Mouse (Mus musculus) forebrain, embryonic 15.5 days (tissue): Measurements from ENCODE around the gene Zdhhc19. TPM values are rescaled to one million over a fixed set of nuclear protein-coding genes. Genes with fewer than 3 reads are reported as not detected.

Source experiments
- ATAC-seq: fragments of 200-750 bp; cut with Nextera tagmentation; replicated peaks from 2 replicates; pipeline ENCODE4 v1.8.0; 2017; ENCODE audit warnings: mild to moderate bottlenecking, moderate TSS enrichment, moderate library complexity
- H3K27ac ChIP-seq: fragments of 300-500 bp; sonication (generic); replicated peaks from 2 replicates; pipeline ENCODE4 v1.5.1; 2015; ENCODE audit warnings: mild to moderate bottlenecking, inconsistent platforms
- H3K27me3 ChIP-seq: fragments of 300-500 bp; sonication (generic); 2 replicates; pipeline ENCODE4 v1.6.1; 2015; ENCODE audit warnings: inconsistent platforms
- H3K36me3 ChIP-seq: fragments of 300-500 bp; sonication (generic); 2 replicates; pipeline ENCODE4 v1.6.1; 2015; ENCODE audit warnings: mild to moderate bottlenecking, inconsistent platforms
- H3K4me1 ChIP-seq: fragments of 300-500 bp; sonication (generic); 2 replicates; pipeline ENCODE4 v1.6.1; 2015; ENCODE audit warnings: inconsistent platforms
- H3K4me2 ChIP-seq: fragments of 300-500 bp; sonication (generic); replicated peaks from 2 replicates; pipeline ENCODE4 v1.6.1; 2015; ENCODE audit warnings: mild to moderate bottlenecking, inconsistent platforms
- H3K4me3 ChIP-seq: fragments of 300-500 bp; sonication (generic); 2 replicates; pipeline ENCODE4 v1.5.1; 2015; ENCODE audit warnings: mild to moderate bottlenecking, inconsistent platforms
- H3K9ac ChIP-seq: fragments of 300-500 bp; sonication (generic); replicated peaks from 2 replicates; pipeline ENCODE4 v1.6.1; 2015; ENCODE audit warnings: mild to moderate bottlenecking, inconsistent platforms
- H3K9me3 ChIP-seq: fragments of 300-500 bp; sonication (generic); 2 replicates; pipeline ENCODE4 v1.6.1; 2016; ENCODE audit warnings: inconsistent platforms
- WGBS: fragments of 180-500 bp; shearing (Covaris S2); methylation state at CpG from one replicate; pipeline ENCODE4 v1.1.7; 2015; ENCODE audit warnings: mixed read lengths; 5-methylcytosine and 5-hydroxymethylcytosine counted together
- polyA plus RNA-seq: library from polyadenylated mRNA; unstranded; fragments of >200 nt; fragmentation: Nextera tagmentation; extraction: Ambion mirVana; gene quantifications from 2 replicates; pipeline ENCODE4 v1.2.1, GENCODE M21; 2015

The Zdhhc19 gene
- polyA plus RNA-seq, 1 experiment from 2014 or later, result not detected

DNA sequence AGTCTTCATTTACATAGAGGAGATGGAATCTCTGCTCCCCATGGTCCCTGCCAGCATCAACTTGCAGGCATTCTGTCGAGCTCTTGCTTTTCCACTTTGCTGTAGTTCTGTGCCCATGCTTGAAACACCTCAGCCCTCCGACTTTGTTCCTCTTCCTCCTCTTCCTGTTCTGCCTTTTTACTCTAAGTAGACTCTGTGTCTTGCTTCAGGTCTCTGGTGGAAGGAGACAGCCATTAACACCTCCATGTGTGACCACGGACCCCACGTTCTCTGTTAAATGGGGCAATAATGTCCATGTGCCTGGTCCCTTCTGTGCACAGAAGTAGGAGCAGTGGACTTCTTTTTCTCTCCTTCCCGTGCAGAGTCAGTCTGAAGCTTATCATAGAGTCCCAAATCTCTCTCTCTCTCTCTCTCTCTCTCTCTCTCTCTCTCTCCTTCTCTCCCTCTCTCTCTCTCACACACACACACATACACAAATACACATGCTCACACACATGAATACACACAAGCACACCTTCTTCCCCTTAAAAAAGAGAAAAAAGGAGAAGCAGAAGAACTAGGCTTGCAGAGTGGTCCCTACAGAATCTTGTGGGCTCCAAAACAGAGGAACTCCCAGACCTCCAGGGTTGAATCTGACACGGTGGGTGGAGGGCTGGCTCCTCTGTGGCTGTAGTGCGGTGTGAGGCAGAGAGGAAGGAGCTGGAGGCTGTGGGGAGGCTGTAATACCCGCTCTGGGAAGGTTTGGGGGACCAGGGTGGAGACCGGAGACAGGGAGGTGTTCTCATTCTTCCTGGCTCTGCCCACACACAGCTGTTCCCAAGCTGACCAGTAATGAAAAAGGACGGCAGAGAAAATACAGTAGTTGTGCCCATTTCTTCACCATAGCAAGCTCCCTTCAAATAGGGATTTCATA is 51.3 kb downstream of the Zdhhc19 start:
- H3K27me3 ChIP-seq, result no peaks in the 10 kb centered on the region
- no peak overlapping the region for H3K27ac ChIP-seq
- no peak overlapping the region for H3K4me2 ChIP-seq
- H3K36me3 ChIP-seq, result no peaks in the 10 kb centered on the region
- H3K9ac ChIP-seq, result no peak overlapping the region
- no peak for ATAC-seq
- H3K4me3 ChIP-seq, result no peak overlapping the region
- no peaks in the 10 kb centered on the region for H3K9me3 ChIP-seq
- no peaks in the 10 kb centered on the region for H3K4me1 ChIP-seq
- WGBS, result 83% methylated on average over 10 of the region's 10 CpGs

DNA sequence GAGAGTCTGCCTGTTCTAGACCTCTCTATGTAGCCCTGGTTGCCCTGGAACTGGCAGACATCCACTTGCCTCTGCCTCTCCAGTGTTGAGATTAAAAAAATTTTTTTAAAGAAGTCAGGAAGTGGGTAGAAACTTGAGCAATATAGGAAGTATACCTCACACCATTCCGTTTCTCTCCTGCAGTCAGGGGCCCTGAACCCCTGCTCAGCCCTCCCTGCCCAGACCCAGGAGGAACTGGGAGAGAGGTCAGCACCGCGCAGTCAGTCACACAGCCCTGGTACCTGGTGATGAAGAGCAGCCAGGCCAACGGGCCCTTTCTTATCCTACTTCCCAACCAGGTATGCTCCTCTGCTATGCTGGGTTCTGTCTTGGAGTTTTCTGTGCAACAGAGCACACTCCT is 54.0 kb downstream of the Zdhhc19 start:
- no peak overlapping the region for H3K4me2 ChIP-seq
- 93% methylated on average over 4 of the region's 4 CpGs for WGBS
- H3K4me1 ChIP-seq, result no peaks in the 10 kb centered on the region
- no peak overlapping the region for H3K27ac ChIP-seq
- H3K9me3 ChIP-seq, result no peaks in the 10 kb centered on the region
- no peaks in the 10 kb centered on the region for H3K36me3 ChIP-seq
- no peak overlapping the region for H3K4me3 ChIP-seq
- H3K9ac ChIP-seq, result no peak overlapping the region
- ATAC-seq, result no peak
- H3K27me3 ChIP-seq, result no peaks in the 10 kb centered on the region

DNA sequence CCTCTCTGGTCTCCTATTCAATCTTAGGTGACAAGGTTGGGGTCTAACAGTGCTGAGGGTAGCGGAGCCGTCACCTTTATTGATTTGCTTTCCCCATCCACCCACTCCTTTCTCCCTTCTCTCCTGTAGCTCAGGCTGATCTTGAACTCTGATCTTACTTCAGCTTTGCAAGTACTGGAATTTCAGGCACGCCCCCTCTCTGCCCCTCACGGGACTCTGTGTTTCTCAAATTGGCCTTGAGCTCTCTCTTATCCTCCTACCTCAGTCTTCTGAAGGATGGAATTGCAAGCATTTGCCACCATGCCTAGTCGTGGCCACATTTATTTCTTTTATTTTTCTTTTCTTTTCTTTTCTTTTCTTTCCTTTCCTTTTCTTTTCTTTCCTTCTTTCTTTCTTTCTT is 54.4 kb downstream of the Zdhhc19 start:
- WGBS, result 89% methylated on average over 5 of the region's 5 CpGs
- no peak overlapping the region for H3K9ac ChIP-seq
- no peak for ATAC-seq
- no peaks in the 10 kb centered on the region for H3K4me1 ChIP-seq
- H3K9me3 ChIP-seq, result no peaks in the 10 kb centered on the region
- H3K27ac ChIP-seq, result no peak overlapping the region
- H3K4me3 ChIP-seq, result no peak overlapping the region
- no peaks in the 10 kb centered on the region for H3K36me3 ChIP-seq
- no peak overlapping the region for H3K4me2 ChIP-seq
- H3K27me3 ChIP-seq, result no peaks in the 10 kb centered on the region

DNA sequence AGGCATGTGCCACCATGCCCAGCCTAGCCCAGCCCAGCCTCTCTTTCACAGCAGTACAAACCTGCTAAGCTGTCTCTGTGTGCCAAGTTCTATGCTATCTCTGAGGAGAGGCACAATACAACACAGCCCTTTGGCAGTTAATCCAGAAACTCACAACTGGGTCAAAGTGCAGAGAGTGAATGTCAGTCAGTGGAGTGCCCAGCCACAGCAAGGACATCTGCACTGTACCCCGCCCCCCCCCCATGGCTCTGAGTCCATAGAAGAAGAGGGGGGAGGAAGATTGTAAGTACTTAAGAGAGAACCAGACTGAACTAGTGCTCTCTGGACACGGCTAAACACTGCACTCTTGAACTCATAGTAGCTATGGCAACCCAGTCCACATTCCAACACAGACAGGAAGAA is 55.3 kb downstream of the Zdhhc19 start:
- Histone ChIP-seq H3K4me1 (no peaks in the 10 kb centered on the region), H3K9ac (no peak overlapping the region), H3K27ac (no peak overlapping the region), H3K4me2 (no peak overlapping the region), H3K36me3 (no peaks in the 10 kb centered on the region), H3K9me3 (no peaks in the 10 kb centered on the region), H3K27me3 (no peaks in the 10 kb centered on the region), H3K4me3 (no peak overlapping the region)
- WGBS, result 70% methylated on average over 2 of the region's 2 CpGs
- no peak for ATAC-seq

DNA sequence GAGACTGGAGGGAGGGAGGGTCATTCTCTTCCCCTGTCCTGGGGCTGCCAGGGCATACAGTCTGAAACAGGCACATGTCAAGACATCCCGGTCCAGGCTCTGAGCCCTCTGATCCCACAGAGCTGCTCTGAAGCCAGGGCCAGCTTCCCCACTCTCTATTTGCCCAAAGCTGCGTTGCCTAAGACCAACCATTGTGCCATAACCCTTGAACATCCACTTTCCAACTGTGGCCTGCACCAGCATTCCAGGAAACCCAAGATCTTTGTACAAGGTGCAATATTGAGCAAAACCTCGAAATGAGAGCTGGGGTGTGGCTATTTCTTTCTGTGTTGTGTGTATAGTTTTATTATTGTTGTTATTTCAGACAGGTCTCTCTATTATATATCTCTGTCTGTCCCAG is 59.5 kb downstream of the Zdhhc19 start:
- H3K27ac ChIP-seq, result no peak overlapping the region
- no peaks in the 10 kb centered on the region for H3K36me3 ChIP-seq
- 77% methylated on average over 3 of the region's 3 CpGs for WGBS
- no peak for ATAC-seq
- no peak overlapping the region for H3K4me2 ChIP-seq
- no peaks in the 10 kb centered on the region for H3K9me3 ChIP-seq
- no peaks in the 10 kb centered on the region for H3K4me1 ChIP-seq
- no peaks in the 10 kb centered on the region for H3K27me3 ChIP-seq
- H3K9ac ChIP-seq, result no peak overlapping the region
- no peak overlapping the region for H3K4me3 ChIP-seq

DNA sequence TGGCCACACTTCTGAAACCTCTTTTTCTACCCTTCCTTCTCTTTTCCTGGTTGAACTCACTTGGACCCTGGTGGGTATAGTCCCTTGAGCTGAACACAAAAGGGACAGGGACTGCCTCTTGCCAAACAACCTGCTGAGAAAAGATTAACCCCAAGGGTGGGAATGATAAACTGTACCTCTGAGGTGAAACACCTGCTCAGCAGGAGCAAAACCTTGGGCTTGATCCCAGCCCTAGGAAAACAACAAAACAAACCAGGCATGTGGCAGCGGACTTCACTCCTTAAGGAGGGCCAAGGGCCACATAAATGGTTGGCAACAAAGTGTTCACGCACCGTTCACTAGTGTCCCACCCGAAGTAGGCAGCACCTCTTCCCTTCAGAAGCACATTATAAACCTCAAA is 63.4 kb downstream of the Zdhhc19 start:
- no peak overlapping the region for H3K27ac ChIP-seq
- H3K4me3 ChIP-seq, result no peak overlapping the region
- no peaks in the 10 kb centered on the region for H3K27me3 ChIP-seq
- no peaks in the 10 kb centered on the region for H3K36me3 ChIP-seq
- no peak for ATAC-seq
- WGBS, result 75% methylated on average over 4 of the region's 4 CpGs
- H3K9ac ChIP-seq, result no peak overlapping the region
- no peaks in the 10 kb centered on the region for H3K9me3 ChIP-seq
- H3K4me2 ChIP-seq, result no peak overlapping the region
- no peaks in the 10 kb centered on the region for H3K4me1 ChIP-seq

DNA sequence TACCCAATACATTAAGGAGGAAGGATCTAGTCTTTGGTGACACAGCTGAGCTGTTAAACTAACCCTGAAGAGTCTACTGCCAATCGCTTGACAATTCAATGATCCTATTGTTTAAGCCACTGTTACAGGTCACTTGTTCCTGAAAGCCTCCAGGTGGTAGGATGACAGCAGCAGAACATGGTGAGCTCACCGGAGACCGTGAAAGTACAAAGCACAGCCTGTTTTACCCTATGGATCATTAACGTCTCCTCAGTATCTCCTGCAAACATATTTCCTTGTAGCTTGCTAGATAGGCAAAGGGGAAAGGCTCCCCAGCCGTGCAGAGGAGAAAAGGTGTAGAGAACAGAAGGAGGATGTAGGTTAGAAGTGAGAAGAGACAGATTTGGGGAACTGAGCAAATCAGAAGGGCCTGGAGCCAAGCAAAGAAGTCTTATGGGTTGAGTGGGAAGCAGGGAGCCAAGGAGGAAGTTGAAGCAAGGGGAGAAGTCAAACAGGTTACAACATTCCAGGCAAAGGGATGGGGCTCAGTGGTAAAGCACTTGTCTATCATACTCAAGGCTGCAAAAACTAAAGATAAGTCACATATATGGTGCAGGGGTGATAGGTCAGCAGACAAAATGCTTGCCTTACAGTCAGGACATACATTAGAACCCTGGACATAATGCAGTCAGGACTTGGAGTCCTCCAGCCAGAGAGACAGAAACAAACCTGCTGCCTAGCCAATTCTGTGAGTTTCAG is 67.2 kb downstream of the Zdhhc19 start:
- Histone ChIP-seq H3K36me3 (no peaks in the 10 kb centered on the region), H3K27me3 (no peaks in the 10 kb centered on the region), H3K27ac (no peak overlapping the region), H3K4me3 (no peak overlapping the region), H3K9ac (no peak overlapping the region), H3K9me3 (no peaks in the 10 kb centered on the region), H3K4me2 (no peak overlapping the region), H3K4me1 (no peaks in the 10 kb centered on the region)
- 78% methylated on average over 5 of the region's 5 CpGs for WGBS
- no peak for ATAC-seq

DNA sequence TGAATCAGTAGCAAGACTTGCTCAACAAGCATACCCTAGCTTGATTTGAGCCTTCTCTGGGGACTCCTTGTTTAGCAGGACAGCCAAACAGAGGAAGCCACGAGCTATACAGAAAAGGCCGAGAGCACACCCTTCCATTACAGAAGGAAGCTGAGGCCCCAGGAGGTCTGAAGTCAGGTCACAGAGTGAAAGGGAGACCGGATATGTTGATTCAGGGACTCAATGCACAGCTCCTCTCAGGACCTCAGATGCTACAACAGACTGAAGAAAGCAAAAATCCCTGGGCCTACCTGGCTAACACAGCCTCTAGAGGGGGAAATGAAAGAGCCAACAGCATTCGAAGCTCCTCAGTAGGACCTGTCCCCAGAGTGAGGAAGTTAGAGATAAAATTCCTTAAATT is 71.2 kb downstream of the Zdhhc19 start:
- ATAC-seq, result no peak
- Histone ChIP-seq H3K4me3 (no peak overlapping the region), H3K4me2 (no peak overlapping the region), H3K4me1 (no peaks in the 10 kb centered on the region), H3K27ac (no peak overlapping the region), H3K9ac (no peak overlapping the region), H3K9me3 (no peaks in the 10 kb centered on the region), H3K27me3 (no peaks in the 10 kb centered on the region), H3K36me3 (no peaks in the 10 kb centered on the region)
- 79% methylated on average over 4 of the region's 4 CpGs for WGBS

DNA sequence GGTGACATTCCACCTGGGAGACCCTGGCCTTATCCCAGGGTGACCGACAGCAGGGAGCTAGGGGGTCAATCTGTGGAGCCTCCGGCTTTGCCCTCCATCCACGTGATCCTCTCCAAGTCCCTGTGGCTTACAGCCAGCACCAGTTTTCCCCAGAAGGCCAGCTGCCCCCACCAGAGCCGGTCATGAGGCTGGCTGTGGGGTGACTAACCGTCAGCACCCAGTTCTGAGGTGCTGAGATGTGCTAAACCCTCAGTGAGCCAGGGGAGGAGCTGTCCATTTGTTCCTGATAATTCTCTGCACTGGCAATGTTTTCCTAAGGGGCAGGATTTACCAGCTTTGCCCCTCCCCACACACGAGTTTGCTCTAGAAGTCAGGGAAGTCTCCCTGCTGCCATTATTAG is 72.3 kb downstream of the Zdhhc19 start:
- H3K4me3 ChIP-seq, result no peak overlapping the region
- 75% methylated on average over 6 of the region's 6 CpGs for WGBS
- H3K9me3 ChIP-seq, result no peaks in the 10 kb centered on the region
- H3K27me3 ChIP-seq, result no peaks in the 10 kb centered on the region
- ATAC-seq, result no peak
- no peak overlapping the region for H3K4me2 ChIP-seq
- no peaks in the 10 kb centered on the region for H3K4me1 ChIP-seq
- H3K36me3 ChIP-seq, result no peaks in the 10 kb centered on the region
- H3K27ac ChIP-seq, result no peak overlapping the region
- no peak overlapping the region for H3K9ac ChIP-seq

DNA sequence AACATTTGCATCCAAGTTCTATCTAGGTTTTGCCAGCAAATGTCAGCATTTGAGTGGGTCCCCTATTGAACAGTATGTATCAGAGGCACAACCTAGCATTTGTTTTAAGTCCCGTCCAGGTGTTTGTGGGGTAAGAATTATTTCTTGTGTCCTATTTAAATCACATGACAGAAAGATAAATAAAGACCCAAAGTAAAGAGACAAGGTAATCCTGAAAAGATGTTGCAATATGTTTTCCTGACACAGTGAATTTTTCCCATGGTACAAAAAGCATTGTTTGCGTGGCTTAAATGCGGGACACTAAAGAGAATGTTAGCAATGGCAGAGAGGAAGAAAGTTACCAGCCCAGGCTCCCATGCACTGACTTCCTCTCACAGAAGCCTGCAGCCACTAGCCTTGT is 74.0 kb downstream of the Zdhhc19 start:
- Histone ChIP-seq H3K4me2 (no peak overlapping the region), H3K4me1 (no peaks in the 10 kb centered on the region), H3K4me3 (no peak overlapping the region), H3K27ac (no peak overlapping the region), H3K9me3 (no peaks in the 10 kb centered on the region), H3K36me3 (no peaks in the 10 kb centered on the region), H3K27me3 (no peaks in the 10 kb centered on the region), H3K9ac (no peak overlapping the region)
- WGBS, result 92% methylated on average over 3 of the region's 3 CpGs
- ATAC-seq, result no peak

DNA sequence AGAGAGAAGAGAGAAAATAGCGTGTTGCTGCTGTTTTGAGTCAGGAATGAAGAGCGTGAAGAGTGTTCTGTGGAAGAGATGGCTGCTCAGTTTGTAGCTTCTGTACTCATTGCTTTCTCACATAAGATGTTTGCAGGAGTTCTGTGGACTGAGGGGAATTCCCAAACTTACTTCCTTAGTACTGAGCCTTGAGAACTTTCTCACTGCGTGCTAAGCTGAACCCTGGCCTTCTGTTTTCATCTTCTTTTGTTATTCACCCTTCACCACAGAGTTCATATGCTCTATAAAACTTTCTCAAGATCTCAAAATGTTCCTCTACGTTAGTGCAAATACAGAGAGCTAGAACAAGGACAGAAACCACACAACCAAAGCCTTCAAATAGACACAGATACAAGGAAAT is 76.5 kb downstream of the Zdhhc19 start:
- Histone ChIP-seq H3K27me3 (no peaks in the 10 kb centered on the region), H3K36me3 (no peaks in the 10 kb centered on the region), H3K4me3 (no peak overlapping the region), H3K9me3 (no peaks in the 10 kb centered on the region), H3K27ac (no peak overlapping the region), H3K9ac (no peak overlapping the region), H3K4me1 (no peaks in the 10 kb centered on the region), H3K4me2 (no peak overlapping the region)
- 82% methylated on average over 4 of the region's 4 CpGs for WGBS
- no peak for ATAC-seq

DNA sequence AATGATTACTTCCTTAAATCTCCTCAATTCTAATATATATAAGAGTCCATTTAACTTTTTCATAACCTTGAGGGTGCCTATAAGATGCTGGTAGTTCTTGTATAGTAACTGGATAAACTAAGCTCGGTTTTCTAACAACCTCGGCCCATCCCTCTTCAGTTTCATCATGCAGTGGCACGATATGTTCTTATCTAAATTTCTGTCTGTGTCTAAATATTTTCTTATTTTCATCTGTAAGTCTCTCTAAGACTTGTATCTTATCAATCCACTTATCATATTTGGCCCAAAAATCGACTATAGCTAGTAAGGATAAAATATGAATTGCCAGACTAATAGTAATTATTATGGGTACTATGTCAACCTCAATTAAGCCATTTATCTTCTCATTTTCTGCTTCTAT is 90.4 kb downstream of the Zdhhc19 start:
- Histone ChIP-seq H3K4me2 (no peak overlapping the region), H3K9me3 (no peaks in the 10 kb centered on the region), H3K4me1 (no peaks in the 10 kb centered on the region), H3K36me3 (no peaks in the 10 kb centered on the region), H3K27me3 (no peaks in the 10 kb centered on the region), H3K9ac (no peak overlapping the region), H3K4me3 (no peak overlapping the region), H3K27ac (no peak overlapping the region)
- no peak for ATAC-seq
- 93% methylated on average over 4 of the region's 4 CpGs for WGBS
